Mouse (Mus musculus) heart, postnatal 14 days (tissue): ENCODE data around the gene H1fx. TPM values are rescaled to one million over a fixed set of nuclear protein-coding genes. Genes with fewer than 3 reads are reported as not detected.
"Not testable (repeated sequence)": the region's sequence is repeated elsewhere in the genome, so short reads cannot be mapped to it uniquely, and the experiment has no call there.

Experiments used
- DNase-seq, 2 experiments: peaks; one replicate each; pipeline ENCODE4 v3.0.0; 2021 to 2022
- intact Hi-C: fragments of 180-260 bp; cut with DNase I; formaldehyde crosslinking; loops from one replicate; pipeline ENCODE4 v1.15.1; 2025
- long read RNA-seq, 2 experiments: library from polyadenylated mRNA; stranded (forward); transcript quantifications; one replicate each; pipeline ENCODE4 v2.0.0; 2021
- total RNA-seq, 2 experiments: library from RNA; stranded (reverse); gene quantifications; 2 replicates each; pipeline ENCODE4 v1.2.3; 2021

H1fx gene
- total RNA-seq: 1 to 10 TPM; 6.5 to 7.1 TPM
- long read RNA-seq, experiment 1: 0 reads
- long read RNA-seq, experiment 2, partial matches to known transcripts: 0 of 1 reads
- long read RNA-seq, experiment 2, other reads (novel, unspliced or antisense): 0 of 1 reads

GRCm38 (mm10) chr6:87981547-87982256 lies at the start of gene H1fx:
Gene H1fx, minus strand, starts transcription at chr6:87981637.
- intact Hi-C loops: loop anchor here (5.0 kb wide), 1 partner anchor 69 kb away; the partner anchor contains the start of gene Hmces
- DNase-seq: peak; percentile 77 to 84

- no peak for DNase-seq
- intact Hi-C loops: no loop called here
These were observed 49.0 kb upstream of the H1fx start for GRCm38 (mm10) chr6:88030432-88030831.

GRCm38 (mm10) chr6:88027390-88027789 lies 46.0 kb upstream of the H1fx start:
- DNase-seq: no peak
- intact Hi-C loops: no loop called here

GRCm38 (mm10) chr6:88023316-88023890 lies 42.0 kb upstream of the H1fx start:
- intact Hi-C loops: no loop called here
- DNase-seq: no peak

GRCm38 (mm10) chr6:88019154-88019553 lies 37.7 kb upstream of the H1fx start:
- no peak for DNase-seq
- intact Hi-C loops: no loop called here

GRCm38 (mm10) chr6:88017821-88018220 lies 36.4 kb upstream of the H1fx start:
- intact Hi-C loops: no loop called here

GRCm38 (mm10) chr6:88015797-88016196 lies 34.4 kb upstream of the H1fx start:
- intact Hi-C loops: no loop called here
- no peak for DNase-seq

More at GRCm38 (mm10) chr6:88017821-88018220, 36.4 kb upstream of the H1fx start:
- no peak for DNase-seq

GRCm38 (mm10) chr6:88013456-88013855 lies 32.0 kb upstream of the H1fx start:
- intact Hi-C loops: no loop called here
- no peak for DNase-seq

GRCm38 (mm10) chr6:88012601-88013000 lies 31.2 kb upstream of the H1fx start:
- intact Hi-C loops: no loop called here
- no peak for DNase-seq

GRCm38 (mm10) chr6:88011106-88011505 lies 29.7 kb upstream of the H1fx start:
- DNase-seq: peak in 1 of 2 experiments; percentile 48
- intact Hi-C loops: loop anchor here (2.0 kb wide), 1 partner anchor 64 kb away; no protein-coding TSS in a partner anchor

- DNase-seq: no peak
- intact Hi-C loops: no loop called here
These were observed 27.8 kb upstream of the H1fx start for GRCm38 (mm10) chr6:88009209-88009608.

- DNase-seq, intact Hi-C loops: not testable (repeated sequence)
These were observed 23.3 kb upstream of the H1fx start for GRCm38 (mm10) chr6:88004773-88005172.

- DNase-seq: no peak
- intact Hi-C loops: no loop called here
These were observed 22.0 kb upstream of the H1fx start for GRCm38 (mm10) chr6:88003439-88003838.

- intact Hi-C loops: loop anchor here (1.0 to 5.0 kb wide), 3 partner anchors 91 to 236 kb away; partner anchors contain the start of gene Copg1
These were observed 16.9 kb upstream of the H1fx start for GRCm38 (mm10) chr6:87998358-87998757.

GRCm38 (mm10) chr6:87997706-87998265 lies 16.3 kb upstream of the H1fx start:
- intact Hi-C loops: loop anchor here (1.0 to 5.0 kb wide), 3 partner anchors 90 to 235 kb away; partner anchors contain the start of gene Copg1
- peak; percentile 76 to 84 for DNase-seq

More at GRCm38 (mm10) chr6:87998358-87998757, 16.9 kb upstream of the H1fx start:
- no peak for DNase-seq

GRCm38 (mm10) chr6:87996606-87997005 lies 15.2 kb upstream of the H1fx start:
- intact Hi-C loops: loop anchor here (5.0 kb wide), 2 partner anchors 89 to 234 kb away; no protein-coding TSS in a partner anchor
- no peak for DNase-seq

- no peak for DNase-seq
- intact Hi-C loops: loop anchor here (5.0 kb wide), 2 partner anchors 88 to 233 kb away; no protein-coding TSS in a partner anchor
These were observed 14.1 kb upstream of the H1fx start for GRCm38 (mm10) chr6:87995519-87995918.

- intact Hi-C loops: no loop called here
- DNase-seq: no peak
These were observed 12.5 kb upstream of the H1fx start for GRCm38 (mm10) chr6:87993790-87994571.

GRCm38 (mm10) chr6:87992733-87993132 lies 11.3 kb upstream of the H1fx start:
- DNase-seq: peak in 1 of 2 experiments; percentile 38
- intact Hi-C loops: no loop called here

- DNase-seq: no peak
- intact Hi-C loops: no loop called here
These were observed 10.4 kb upstream of the H1fx start for GRCm38 (mm10) chr6:87991886-87992285.
